Mouse (Mus musculus): ENCODE results near the gene Zfy1.
"Not testable (repeated sequence)": the region's sequence is repeated elsewhere in the genome, so short reads cannot be mapped to it uniquely, and the experiment has no call there.

The Zfy1 gene

GRCm38 (mm10) chrY:797309-797708 lies at the start of gene Zfy1:
TSS of gene Zfy1 (minus strand) at chrY:797409.
- not testable (repeated sequence) for DNase-seq (ENCODE audit: low read depth)

- no peak for DNase-seq (ENCODE audit: low read depth)
These were observed 21.2 kb upstream of the Zfy1 start, which contains the start of gene Uba1y for GRCm38 (mm10) chrY:818396-818795. TSS of gene Uba1y (plus strand) at chrY:818649.

GRCm38 (mm10) chrY:808991-809661 lies 11.9 kb upstream of the Zfy1 start:
- no peak for DNase-seq (ENCODE audit: low read depth)
